Mouse (Mus musculus) heart, embryonic 10.5 days (tissue): ENCODE data around the gene Canx. TPM values are rescaled to one million over a fixed set of nuclear protein-coding genes. Genes with fewer than 3 reads are reported as not detected.
A peak's percentile ranks its signal among the peaks of the same experiment; 100 is the strongest.
"Not testable (repeated sequence)": the region's sequence is repeated elsewhere in the genome, so short reads cannot be mapped to it uniquely, and the experiment has no call there.

Experiments used
- DNase-seq: peaks from one replicate; pipeline ENCODE4 v3.0.0-alpha.2; 2017; ENCODE audit warnings: low spot score
- H3K27ac ChIP-seq: fragments of 300-500 bp; sonication (generic); 2 replicates; pipeline ENCODE4 v1.5.1; 2016; ENCODE audit warnings: mild to moderate bottlenecking
- H3K27me3 ChIP-seq: fragments of 300-500 bp; sonication (generic); 2 replicates; pipeline ENCODE4 v1.6.1; 2016; ENCODE audit warnings: mild to moderate bottlenecking; ENCODE audit not compliant: poor library complexity, insufficient read depth, severe bottlenecking
- H3K36me3 ChIP-seq: fragments of 300-500 bp; sonication (generic); 2 replicates; pipeline ENCODE4 v1.6.1; 2016; ENCODE audit warnings: mild to moderate bottlenecking, moderate library complexity
- H3K4me1 ChIP-seq: fragments of 300-500 bp; sonication (generic); 2 replicates; pipeline ENCODE4 v1.6.1; 2016; ENCODE audit warnings: mild to moderate bottlenecking
- H3K4me3 ChIP-seq: fragments of 300-500 bp; sonication (generic); 2 replicates; pipeline ENCODE4 v1.5.1; 2016; ENCODE audit warnings: mild to moderate bottlenecking, moderate library complexity
- H3K9me3 ChIP-seq: fragments of 300-500 bp; sonication (generic); 2 replicates; pipeline ENCODE4 v1.6.1; 2016; ENCODE audit warnings: mild to moderate bottlenecking, moderate library complexity
- WGBS: fragments of 180-500 bp; shearing (Covaris S2); methylation state at CpG from one replicate; pipeline ENCODE4 v1.1.7; 2016; 5-methylcytosine and 5-hydroxymethylcytosine counted together
- polyA plus RNA-seq: library from polyadenylated mRNA; unstranded; fragments of >200 nt; fragmentation: Nextera tagmentation; extraction: Ambion mirVana; gene quantifications from 2 replicates; pipeline ENCODE4 v1.2.1, GENCODE M21; 2016

The Canx gene
- polyA plus RNA-seq, 1 experiment from 2014 or later, result 354 TPM

DNA sequence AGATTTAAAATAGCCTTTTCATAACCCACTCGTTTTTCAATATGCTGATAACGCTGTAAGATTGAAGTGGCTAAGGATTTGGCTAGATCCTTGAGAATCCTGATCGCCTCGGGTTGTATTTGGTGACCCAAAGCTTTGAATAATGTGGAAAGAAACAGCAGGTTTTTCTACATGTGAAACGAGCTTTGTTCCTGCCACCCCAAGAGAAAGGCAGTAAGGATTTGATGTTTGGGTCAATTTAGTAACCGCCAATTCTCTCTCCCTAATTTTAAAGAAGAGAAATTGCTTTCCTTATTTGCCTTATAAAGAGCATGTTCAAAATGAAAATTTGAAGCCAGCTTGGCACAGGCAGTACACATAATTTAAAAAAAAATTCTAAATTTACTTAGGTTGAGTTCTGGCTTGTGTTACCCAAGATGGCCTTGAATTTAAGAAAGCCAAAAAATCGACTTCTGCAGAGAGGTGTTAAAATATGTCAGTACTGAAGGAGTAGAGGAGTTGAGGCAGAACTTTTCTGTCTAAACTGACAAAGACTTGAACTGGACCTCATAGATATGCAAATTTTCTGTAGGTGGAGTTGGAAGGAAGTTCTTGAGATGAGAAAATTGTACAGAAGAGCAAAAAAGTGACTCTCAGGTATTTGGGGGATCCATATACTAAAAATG lies 961 bp upstream of the Canx start:
- DNase-seq, result no peak
- Histone ChIP-seq H3K27ac (peak overlapping the region; percentile 99), H3K27me3 (no peaks in the 10 kb centered on the region), H3K9me3 (no peaks in the 10 kb centered on the region), H3K4me3 (peak overlapping the region; percentile 91), H3K4me1 (peaks cover 27% of the 10 kb centered on the region), H3K36me3 (peaks cover 5% of the 10 kb centered on the region; the same call in 1 of the 2 replicates)
- WGBS, result 8% methylated on average over 7 of the region's 7 CpGs

DNA sequence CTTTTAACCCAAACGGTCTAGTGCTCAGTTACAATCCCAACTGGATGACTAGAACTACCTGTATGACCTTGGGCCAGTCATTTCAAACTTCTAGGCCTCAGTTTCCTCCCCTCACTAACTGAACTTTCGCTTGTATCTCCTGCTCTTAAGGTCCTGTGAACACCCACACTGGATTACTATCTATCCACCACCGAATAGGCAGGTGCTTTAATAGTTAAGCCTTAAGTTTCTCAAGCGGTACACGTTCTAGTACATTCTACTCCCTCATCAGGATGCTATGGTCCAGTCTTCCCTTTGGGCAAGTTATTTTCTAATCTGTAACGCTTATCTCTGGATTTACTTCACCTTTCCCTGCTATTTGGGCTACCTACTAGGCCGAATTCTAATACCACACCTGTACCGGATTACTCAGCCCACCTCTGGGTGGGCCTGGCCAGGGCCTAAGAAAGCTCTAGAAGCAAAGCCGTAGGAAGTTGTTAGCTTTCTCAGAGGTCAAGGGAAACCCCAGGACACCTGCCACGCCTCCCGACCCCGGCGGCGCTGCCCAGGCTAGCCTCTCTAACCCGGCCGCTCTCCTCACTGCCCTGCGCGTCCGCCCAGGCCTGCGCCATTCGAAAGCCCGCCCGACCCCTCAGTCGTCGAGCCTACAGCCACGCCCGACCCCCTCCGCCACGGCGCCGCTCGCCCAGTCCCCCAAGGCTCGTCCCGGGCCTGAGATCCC lies 562 bp downstream of the Canx start:
- no peak for DNase-seq
- 1% methylated on average over 34 of the region's 34 CpGs for WGBS
- Histone ChIP-seq H3K36me3 (peaks cover 8% of the 10 kb centered on the region), H3K27me3 (no peaks in the 10 kb centered on the region), H3K4me3 (peak overlapping the region; percentile 91), H3K27ac (peak overlapping the region; percentile 99), H3K9me3 (no peaks in the 10 kb centered on the region), H3K4me1 (peaks cover 27% of the 10 kb centered on the region)

DNA sequence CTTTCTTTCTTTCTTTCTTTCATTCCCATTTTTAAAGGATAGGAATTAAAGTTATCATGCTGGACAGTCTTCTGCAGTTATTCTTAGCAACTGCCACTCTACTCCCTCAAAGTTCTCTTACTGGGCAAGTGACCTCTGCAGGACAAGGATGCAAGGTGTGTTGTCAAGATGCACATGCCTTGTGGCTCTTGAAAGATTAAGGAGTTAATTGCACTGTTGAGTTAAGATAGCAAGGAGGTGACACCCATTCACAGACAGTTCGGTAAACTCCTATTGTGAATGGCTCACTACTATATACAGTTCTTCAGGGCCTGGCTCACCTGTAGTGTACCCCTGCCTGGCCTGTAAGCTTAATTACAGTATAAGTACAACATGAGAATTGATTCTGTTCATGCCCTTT lies 1.6 kb downstream of the Canx start:
- Histone ChIP-seq H3K4me1 (peaks cover 27% of the 10 kb centered on the region), H3K27ac (peak overlapping the region; percentile 99; the same call in 1 of the 2 replicates), H3K9me3 (no peaks in the 10 kb centered on the region), H3K4me3 (peak overlapping the region; percentile 91), H3K36me3 (peaks cover 18% of the 10 kb centered on the region), H3K27me3 (no peaks in the 10 kb centered on the region)
- WGBS, result 11% methylated on average over 1 of the region's 1 CpGs
- DNase-seq, result no peak

DNA sequence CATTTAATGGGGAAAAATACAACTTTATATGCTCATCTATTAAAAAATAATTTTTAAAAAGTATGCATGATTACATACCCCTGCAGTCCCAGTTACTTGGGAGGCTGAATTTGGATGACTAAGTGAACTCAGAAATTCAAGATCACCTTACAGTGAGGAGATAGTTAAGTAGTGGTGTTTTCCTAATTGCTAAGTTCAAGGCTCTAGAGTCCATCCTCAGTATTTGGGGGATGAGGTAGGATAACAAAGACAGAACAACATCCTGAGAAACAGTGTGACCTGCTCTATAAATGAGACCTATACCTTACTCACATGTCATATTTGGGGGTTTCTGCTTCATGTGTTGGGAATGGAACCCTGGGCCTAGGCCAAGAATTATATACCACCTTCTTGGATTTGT lies 3.1 kb downstream of the Canx start:
- Histone ChIP-seq H3K4me3 (peak overlapping the region; percentile 18; the same call in 1 of the 2 replicates), H3K4me1 (peaks cover 27% of the 10 kb centered on the region), H3K9me3 (no peaks in the 10 kb centered on the region), H3K36me3 (peaks cover 19% of the 10 kb centered on the region), H3K27me3 (no peaks in the 10 kb centered on the region), H3K27ac (no peak overlapping the region)
- DNase-seq, result no peak

DNA sequence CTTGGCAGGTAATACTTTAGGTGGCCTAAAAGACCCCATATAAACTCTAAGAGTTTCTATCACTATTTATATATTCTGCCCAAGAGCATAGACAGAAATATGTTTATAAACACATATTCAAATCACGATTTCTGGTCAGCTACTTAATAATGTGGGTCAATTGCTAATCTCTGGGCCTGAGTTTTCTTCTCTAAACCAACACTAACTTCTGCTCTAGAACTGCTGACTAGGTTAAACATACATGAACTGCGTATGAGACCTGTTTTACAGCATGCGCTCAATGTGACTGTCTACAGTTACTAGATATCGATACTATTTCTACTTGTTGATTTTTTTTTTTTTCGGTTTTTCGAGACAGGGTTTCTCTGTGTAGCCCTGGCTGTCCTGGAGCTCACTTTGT lies 4.2 kb downstream of the Canx start:
- WGBS, result 95% methylated on average over 6 of the region's 6 CpGs
- DNase-seq, result no peak
- H3K9me3 ChIP-seq, result no peaks in the 10 kb centered on the region
- no peaks in the 10 kb centered on the region for H3K27me3 ChIP-seq
- H3K27ac ChIP-seq, result no peak overlapping the region
- peaks cover 19% of the 10 kb centered on the region for H3K36me3 ChIP-seq
- H3K4me3 ChIP-seq, result no peak overlapping the region
- H3K4me1 ChIP-seq, result peaks cover 23% of the 10 kb centered on the region

DNA sequence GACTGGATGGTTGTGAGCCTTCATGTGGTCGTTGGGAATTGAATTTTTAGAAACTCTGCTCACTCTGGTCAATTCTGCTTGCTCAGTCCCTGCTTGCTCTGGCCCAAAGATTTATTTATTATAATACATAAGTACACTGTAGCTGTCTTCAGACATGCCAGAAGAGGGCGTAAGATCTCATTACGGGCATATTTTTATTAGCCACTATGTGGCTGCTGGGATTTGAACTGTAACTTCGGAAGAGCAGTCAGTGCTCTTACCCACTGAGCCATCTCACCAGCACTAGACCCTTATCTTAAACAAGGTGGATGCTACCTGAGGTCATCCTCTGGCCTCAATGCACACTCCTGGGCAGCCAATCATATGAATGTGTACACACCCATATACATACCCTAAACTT lies 6.1 kb downstream of the Canx start:
- 92% methylated on average over 4 of the region's 4 CpGs for WGBS
- H3K4me3 ChIP-seq, H3K27ac ChIP-seq, H3K9me3 ChIP-seq, H3K27me3 ChIP-seq, DNase-seq: not testable (repeated sequence)
- Histone ChIP-seq H3K36me3 (peaks cover 19% of the 10 kb centered on the region), H3K4me1 (peaks cover 23% of the 10 kb centered on the region)

DNA sequence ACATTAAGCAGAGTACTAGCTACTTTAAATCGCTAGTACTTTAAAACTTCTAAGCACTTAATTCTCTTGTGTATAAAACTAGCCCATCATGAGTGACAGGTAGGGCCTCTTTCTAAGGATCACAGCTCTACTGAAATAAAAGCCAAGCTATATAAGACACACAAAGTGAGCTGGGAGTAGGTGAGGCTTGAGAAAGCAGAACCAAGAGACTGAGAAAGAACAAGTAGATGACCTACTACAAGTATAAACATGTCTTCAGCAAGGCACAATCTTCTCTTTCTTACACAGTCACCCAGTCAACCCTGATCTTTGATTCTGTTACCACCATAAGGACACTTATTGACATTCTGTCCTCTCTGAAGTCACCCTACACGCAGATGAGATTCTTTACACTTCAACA lies 12.7 kb downstream of the Canx start:
- no peaks in the 10 kb centered on the region for H3K4me1 ChIP-seq
- 82% methylated on average over 2 of the region's 2 CpGs for WGBS
- no peak for DNase-seq
- no peaks in the 10 kb centered on the region for H3K9me3 ChIP-seq
- no peak overlapping the region for H3K4me3 ChIP-seq
- no peaks in the 10 kb centered on the region for H3K27me3 ChIP-seq
- H3K36me3 ChIP-seq, result peaks cover 43% of the 10 kb centered on the region
- H3K27ac ChIP-seq, result no peak overlapping the region

DNA sequence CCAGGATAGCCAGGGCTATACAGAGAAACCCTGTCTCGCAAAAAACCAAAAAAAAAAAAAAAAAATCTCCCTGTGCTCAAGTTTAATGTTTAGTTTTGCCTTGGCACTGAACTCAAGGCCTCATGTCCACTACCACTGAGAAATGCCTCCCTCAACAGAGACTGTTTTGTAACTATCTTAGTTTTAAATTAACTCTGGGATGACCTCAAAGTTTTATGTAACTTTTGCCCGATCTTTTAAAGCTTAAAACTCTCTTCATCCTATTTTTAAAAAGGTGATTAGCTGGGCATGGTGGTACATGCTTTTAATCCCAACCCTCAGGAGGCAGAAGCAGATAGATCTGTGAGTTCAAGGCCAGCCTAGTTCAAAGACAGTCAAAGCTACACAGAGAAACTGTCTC lies 22.1 kb downstream of the Canx start:
- H3K36me3 ChIP-seq, result peaks cover 100% of the 10 kb centered on the region
- H3K4me3 ChIP-seq, result no peak overlapping the region
- no peak overlapping the region for H3K27ac ChIP-seq
- H3K27me3 ChIP-seq, result no peaks in the 10 kb centered on the region
- WGBS, result 93% methylated on average over 2 of the region's 2 CpGs
- no peaks in the 10 kb centered on the region for H3K4me1 ChIP-seq
- no peak for DNase-seq
- no peaks in the 10 kb centered on the region for H3K9me3 ChIP-seq

DNA sequence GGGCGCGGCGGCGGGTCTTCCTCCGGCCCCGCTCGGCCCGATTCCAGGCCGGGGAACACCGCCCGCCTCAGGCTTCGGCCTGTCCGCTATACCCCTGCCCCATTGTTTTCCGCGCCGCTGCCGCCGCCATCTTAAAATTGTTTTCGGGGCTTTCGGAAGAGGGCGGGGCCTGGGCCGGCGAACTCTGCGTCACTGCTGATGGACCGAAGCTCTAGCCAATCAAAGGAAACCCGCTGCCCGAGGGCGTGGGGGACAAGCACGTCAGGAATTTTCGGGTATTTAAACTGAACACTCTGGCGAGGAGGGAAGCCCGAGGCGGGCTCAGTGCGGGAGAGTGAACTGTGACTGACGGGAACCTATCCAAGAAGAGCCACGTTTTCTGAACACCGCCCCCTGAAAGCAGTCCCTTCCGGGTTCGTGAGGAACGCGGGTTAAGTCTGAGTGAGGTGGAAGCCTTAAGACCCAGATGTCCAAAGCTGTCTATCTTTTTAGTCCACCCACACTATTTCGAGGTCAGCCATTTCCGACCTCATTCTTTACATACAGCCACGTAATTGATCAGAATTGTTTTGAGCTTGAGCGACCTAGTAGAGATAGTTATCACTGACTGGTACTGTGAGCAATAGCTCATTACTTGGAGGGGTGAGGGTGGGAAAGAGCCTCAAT lies 33.1 kb downstream of the Canx start, which contains the start of gene Maml1:
Gene Maml1, minus strand, starts transcription at position 122 of the 666 bp plus-strand sequence.
- DNase-seq, result peak; percentile 99
- WGBS, result under 1% methylated on average over 45 of the region's 45 CpGs
- H3K27ac ChIP-seq, result peak within 1 kb of the TSS; percentile 100
- H3K36me3 ChIP-seq, result peaks cover 57% of the 10 kb centered on the region
- peak within 1 kb of the TSS; percentile 94 for H3K4me3 ChIP-seq
- H3K9me3 ChIP-seq, result no peaks in the 10 kb centered on the region
- H3K27me3 ChIP-seq, result no peaks in the 10 kb centered on the region
- H3K4me1 ChIP-seq, result peaks cover 24% of the 10 kb centered on the region

DNA sequence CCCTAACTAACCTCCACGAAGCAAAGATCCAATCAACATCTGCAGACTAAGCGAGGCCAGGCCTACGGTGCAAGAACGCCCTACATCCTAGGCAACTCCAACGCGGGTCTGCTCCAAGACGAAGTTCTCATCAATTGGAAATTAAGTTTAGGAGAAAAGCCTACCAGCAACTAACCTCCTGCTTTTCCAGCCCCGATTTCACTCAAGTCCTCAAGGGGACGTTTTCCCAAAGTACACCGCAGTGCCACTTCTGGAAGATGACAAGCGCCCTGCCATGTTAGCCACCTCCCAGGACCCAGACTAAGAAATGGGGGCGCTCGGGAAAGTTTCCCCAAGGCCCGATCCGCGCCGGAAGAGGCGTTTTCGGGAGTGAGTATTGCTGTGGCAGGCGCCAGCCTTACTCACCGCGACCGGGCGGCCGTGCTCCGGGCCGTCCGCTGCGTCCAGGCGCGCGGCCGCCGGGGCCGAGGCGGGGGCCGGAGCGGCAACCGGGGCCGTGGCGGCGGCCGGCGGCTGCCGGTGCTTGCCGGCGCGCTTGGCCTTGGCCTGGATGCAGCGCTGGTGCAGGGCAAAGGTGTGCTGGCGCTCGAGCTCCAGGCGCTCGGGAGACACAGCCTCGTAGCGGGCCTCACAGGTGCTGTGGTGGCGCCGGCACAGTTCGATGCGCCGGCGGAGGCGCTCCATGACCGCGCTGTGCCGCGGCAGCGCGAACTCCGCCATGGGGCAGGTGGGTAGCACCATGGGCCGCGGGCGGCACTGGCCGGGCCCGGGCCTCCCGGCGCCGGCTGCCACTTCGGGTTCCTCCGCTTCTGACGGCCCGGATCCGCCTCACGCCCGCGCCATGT lies 33.9 kb downstream of the Canx start:
- WGBS, result under 1% methylated on average over 85 of the region's 85 CpGs

DNA sequence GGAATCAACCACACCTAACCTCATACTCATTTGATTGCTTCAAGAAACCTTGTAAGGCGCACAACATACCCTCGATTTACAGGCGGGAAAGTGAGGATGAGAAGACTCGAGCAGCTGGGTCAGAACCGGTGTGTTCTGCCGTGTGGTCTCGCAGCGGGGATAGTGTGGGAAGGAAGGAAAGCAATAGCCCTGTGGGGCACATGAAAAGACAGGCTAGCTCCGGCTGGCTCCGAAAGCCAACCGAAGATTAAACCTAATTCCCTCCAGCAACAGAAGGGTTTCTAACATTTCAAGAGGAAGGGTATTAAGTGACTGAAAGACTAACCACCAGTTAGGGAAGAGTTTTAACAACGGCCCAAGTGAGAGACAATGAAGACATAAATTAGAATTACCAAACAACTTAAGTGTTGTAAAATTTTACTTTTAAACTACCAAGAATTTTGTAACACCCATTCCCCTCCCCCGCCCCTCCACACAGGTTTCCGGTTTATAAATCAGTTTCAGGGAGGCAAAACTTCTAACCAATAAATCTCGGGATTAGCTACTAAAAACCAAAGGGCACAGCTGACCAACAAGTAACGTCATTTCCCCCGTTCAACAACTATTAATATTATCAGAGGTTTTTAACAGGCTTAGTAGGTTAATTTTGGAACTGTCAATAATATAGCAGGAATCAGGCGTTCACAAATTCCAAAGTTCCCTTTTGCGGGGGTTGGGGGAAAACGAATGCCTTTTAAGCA lies 34.8 kb downstream of the Canx start:
- WGBS, result 21% methylated on average over 20 of the region's 20 CpGs

More for the DNA sequence above, 33.9 kb downstream of the Canx start:
- peak; percentile 88 for DNase-seq
- no peaks in the 10 kb centered on the region for H3K27me3 ChIP-seq
- H3K9me3 ChIP-seq, result no peaks in the 10 kb centered on the region
- peak overlapping the region; percentile 100 for H3K27ac ChIP-seq
- peaks cover 24% of the 10 kb centered on the region for H3K4me1 ChIP-seq
- H3K36me3 ChIP-seq, result peaks cover 56% of the 10 kb centered on the region
- H3K4me3 ChIP-seq, result peak overlapping the region; percentile 94

DNA sequence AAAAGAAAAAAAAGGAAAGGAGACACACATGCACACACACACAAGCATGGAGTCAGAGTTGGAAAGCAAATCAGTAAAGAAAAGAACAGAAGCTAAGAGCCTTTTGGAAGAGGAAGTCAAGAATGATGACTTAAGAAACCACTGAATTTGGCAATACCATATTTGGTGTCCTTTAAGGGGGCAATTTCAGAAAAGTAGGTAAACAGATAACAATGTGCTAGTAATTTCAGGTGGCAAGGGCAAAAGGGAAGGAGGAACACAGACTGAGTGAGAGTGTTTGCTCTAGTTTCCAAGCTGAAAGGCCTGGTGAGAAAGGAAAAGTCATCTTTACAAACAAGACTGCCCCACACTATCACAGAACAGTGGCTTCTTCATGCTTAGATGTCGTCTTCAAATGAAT lies 39.0 kb downstream of the Canx start:
- no peak overlapping the region for H3K27ac ChIP-seq
- no peak for DNase-seq
- WGBS, result 84% methylated on average over 1 of the region's 1 CpGs

More for the DNA sequence above, 34.8 kb downstream of the Canx start:
- no peaks in the 10 kb centered on the region for H3K27me3 ChIP-seq
- peak overlapping the region; percentile 100 for H3K27ac ChIP-seq
- no peak for DNase-seq
- peaks cover 58% of the 10 kb centered on the region for H3K36me3 ChIP-seq
- peaks cover 24% of the 10 kb centered on the region for H3K4me1 ChIP-seq
- H3K9me3 ChIP-seq, result no peaks in the 10 kb centered on the region
- peak overlapping the region; percentile 94 for H3K4me3 ChIP-seq

More for the DNA sequence above, 39.0 kb downstream of the Canx start:
- Histone ChIP-seq H3K27me3 (no peaks in the 10 kb centered on the region), H3K4me3 (no peak overlapping the region), H3K4me1 (peaks cover 20% of the 10 kb centered on the region), H3K36me3 (peaks cover 45% of the 10 kb centered on the region), H3K9me3 (no peaks in the 10 kb centered on the region)
